Mouse (Mus musculus) bone marrow macrophage, adult 2 months (primary cell): ENCODE measurements around the gene Top2a. TPM values are rescaled to one million over a fixed set of nuclear protein-coding genes. Genes with fewer than 3 reads are reported as not detected.

Source experiments
- H3K27ac ChIP-seq: 2 replicates; pipeline ENCODE4 v1.5.1; 2012; ENCODE audit warnings: low read depth, low read length; ENCODE audit not compliant: insufficient read depth
- H3K4me1 ChIP-seq: 2 replicates; pipeline ENCODE4 v1.6.1; 2012; ENCODE audit warnings: low read length; ENCODE audit not compliant: control insufficient read depth, insufficient read depth
- H3K4me3 ChIP-seq: 2 replicates; pipeline ENCODE4 v1.5.1; 2012; ENCODE audit warnings: mild to moderate bottlenecking, low read length, moderate library complexity; ENCODE audit not compliant: insufficient read depth
- CTCF ChIP-seq: IDR thresholded peaks from 2 replicates; pipeline ENCODE4 v1.5.1; 2012; ENCODE audit warnings: low read depth, mild to moderate bottlenecking, low read length, moderate library complexity
- POLR2A ChIP-seq: IDR thresholded peaks from 2 replicates; pipeline ENCODE4 v1.6.1; 2012; ENCODE audit warnings: mild to moderate bottlenecking, low read depth, low read length, borderline replicate concordance
- polyA plus RNA-seq: library from polyadenylated mRNA; stranded (reverse); fragments of >200 nt; gene quantifications from 2 replicates; pipeline ENCODE4 v1.2.4, GENCODE M21; 2012; ENCODE audit not compliant: missing spikeins, insufficient read depth, insufficient read length

The Top2a gene
- polyA plus RNA-seq, 1 experiment: 154 TPM

DNA sequence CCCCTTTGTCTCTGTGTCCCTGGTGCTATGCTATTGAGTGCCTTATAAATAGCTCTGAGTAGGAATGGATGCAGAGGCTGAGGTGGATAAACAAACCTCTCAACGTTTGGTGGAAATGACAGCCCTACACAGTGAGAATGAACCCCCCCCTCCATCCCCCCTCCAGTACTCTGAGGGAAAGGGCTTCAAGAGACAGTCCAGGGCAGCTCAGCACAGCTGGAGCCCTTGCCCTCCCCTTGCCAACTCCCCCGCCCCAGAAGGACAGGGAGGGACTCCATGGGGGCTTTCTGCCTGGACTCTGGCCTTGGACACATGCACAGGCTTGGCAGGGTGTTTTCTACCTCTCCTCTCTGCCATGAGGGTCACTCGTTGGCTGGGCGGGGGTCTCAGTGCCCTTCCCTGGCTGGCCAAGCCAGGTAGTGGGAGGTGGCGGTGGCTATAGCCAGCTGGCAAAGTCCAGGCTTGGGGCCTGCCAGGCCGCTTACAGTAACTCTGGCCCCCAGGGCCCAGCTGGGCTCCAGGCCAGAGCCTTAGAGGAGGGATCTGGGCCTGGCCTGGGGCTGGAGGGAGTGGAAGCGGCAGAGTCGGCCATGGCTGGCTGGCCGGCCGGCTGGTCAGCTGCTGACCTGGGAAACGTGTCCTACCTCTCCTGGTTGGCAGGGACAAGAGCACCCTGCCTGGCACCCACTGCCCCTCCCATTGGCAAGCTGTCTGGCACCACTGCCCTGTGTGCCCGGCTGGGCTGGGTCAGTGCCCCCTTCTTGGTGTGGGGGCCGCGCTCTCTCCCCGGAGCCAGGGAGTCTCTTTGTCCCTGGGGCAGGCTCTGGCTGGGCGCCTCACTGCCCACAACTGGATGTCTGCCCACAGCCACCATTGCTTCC, 72.7 kb downstream of the Top2a start:
- TF ChIP-seq POLR2A: no peak
- no peak for TF ChIP-seq CTCF

DNA sequence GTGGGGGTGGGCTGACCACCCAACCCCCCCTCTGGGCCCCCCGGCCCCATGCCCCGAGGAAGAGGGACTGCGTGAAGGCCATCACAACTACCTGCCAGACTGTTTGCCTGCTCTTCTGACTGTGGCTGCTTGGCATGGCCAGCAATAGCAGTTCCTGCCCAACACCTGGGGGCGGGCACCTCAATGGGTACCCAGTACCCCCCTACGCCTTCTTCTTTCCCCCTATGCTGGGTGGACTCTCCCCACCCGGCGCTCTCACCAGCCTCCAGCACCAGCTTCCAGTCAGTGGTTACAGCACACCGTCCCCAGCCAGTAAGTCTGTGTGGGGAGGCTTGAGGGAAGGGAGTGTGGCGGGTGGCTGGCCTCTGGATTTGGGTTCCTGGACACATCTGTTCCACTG, 73.5 kb downstream of the Top2a start:
- TF ChIP-seq CTCF: no peak
- no peak for TF ChIP-seq POLR2A
- peaks cover 80% of the 10 kb centered on the region for H3K4me1 ChIP-seq
- no peak overlapping the region for H3K4me3 ChIP-seq
- no peak overlapping the region for H3K27ac ChIP-seq

More for the DNA sequence above, 72.7 kb downstream of the Top2a start:
- peaks cover 75% of the 10 kb centered on the region for H3K4me1 ChIP-seq
- H3K4me3 ChIP-seq: no peak overlapping the region
- no peak overlapping the region for H3K27ac ChIP-seq

DNA sequence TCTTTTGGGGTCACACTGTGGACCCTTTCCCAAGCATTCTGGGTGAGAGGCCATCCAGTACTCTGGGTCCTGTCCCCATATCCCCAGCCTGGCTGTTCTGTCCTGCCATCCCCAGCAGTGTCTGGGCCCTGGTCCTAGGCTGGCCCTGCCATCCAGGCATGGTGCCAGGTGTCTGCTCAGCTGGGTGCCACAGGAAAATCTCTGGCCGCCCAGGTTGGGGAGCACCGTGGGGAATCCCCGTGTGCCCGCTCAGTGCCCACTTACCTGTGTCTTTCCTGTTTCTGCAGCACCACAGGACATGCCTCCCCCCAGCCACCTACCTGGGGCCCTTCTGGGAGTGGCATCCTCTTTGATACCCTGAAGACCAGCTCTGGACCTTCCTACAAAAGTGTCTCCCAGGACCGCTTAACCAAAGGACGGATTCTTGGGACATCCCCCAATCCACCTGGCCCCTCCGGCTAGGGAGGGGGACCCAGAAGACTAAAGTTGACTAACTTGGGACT, 74.0 kb downstream of the Top2a start:
- TF ChIP-seq CTCF (no peak), POLR2A (no peak)
- Histone ChIP-seq H3K4me3 (no peak overlapping the region), H3K27ac (peak overlapping the region; percentile 43), H3K4me1 (peaks cover 80% of the 10 kb centered on the region)

DNA sequence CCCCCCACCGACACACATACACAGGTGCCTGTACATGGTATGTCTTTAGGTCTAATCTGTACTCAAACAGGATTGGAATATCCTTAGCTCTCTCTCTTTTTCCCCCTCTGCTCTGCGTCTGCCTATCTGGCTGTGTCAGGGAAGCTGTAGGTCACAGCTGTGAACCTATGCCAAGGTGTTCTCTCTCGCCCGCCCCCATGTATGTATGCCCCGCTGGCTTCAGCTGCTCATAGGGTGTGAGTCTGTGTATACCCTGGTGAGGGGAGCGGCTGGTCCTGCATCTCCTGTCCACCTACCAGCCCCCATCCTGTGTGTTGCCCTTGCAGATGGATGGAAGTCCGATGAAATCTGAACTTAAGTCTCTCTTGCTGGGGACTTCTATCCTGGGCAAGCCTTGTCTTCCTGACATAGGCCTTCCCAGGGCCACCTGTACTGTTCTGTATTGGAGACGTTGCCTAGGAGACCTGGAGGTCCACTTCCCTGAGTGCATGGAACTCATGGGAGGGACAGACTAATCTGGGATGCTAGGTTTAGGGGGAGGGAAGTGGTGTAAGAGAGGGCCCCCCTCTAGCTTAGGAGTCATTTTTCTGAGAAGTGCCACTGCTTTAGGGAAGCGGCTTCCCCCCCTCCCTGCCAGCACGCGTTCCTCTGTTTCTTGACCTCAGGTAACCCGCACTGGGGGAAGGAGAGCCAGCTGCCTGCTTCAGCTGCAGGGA, 74.6 kb downstream of the Top2a start:
- Histone ChIP-seq H3K27ac (peak overlapping the region; percentile 94), H3K4me3 (no peak overlapping the region), H3K4me1 (peaks cover 80% of the 10 kb centered on the region)
- TF ChIP-seq POLR2A (no peak), CTCF (no peak)

DNA sequence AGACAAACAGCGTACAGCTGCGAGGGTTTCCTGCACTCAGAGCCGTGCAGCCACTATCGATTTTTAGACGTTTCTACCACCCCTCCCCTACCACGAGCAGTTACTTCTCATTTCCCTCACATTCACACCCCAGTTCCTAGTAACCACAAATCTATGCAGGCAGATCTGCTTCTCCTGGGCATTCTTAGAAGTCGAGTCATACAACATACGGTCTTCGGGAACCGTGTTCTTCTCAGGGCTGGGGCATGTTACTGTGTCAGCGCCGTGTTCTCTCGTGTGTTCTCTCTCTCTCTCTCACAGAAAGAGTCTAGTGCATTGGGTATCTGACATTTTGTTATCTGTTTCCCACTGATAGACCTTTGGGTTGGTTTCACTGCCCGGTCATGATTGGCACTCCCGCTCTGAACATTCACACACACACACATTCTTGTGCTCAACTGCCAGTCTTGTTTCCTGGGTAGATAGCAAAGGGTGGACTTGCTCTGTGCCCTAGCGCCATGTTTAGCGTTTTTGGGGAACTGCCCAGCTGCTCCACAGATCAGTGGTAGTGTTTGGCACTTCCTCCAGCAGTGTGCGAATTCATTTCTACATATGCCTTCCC, 75.9 kb downstream of the Top2a start:
- Histone ChIP-seq H3K4me3 (peak overlapping the region; percentile 43), H3K27ac (peak overlapping the region; percentile 94), H3K4me1 (peaks cover 82% of the 10 kb centered on the region)
- no peak for TF ChIP-seq CTCF
- no peak for TF ChIP-seq POLR2A

DNA sequence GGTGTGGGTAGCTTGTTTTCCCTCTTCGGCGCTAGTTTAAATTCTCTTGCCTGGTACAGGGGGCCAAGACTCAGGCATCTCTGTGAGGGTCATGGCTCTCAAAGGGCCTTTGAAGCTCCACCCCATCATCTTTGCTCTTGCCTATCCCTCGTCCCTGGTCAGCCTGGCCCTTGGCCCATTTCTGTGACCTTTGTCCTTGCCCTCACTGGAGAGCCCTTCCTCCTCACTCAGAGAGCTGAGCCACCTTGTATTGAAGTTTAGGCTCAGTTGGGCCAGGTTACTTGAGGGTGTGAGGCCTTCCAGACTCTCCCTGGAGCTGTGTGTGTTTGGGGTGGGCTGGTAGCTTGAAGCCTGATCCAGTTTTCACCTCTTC, 78.4 kb downstream of the Top2a start:
- Histone ChIP-seq H3K4me3 (no peak overlapping the region), H3K27ac (no peak overlapping the region), H3K4me1 (peaks cover 74% of the 10 kb centered on the region)
- TF ChIP-seq POLR2A (no peak), CTCF (no peak)

GRCm38 (mm10) chr11:98944897-98945604, 78.9 kb downstream of the Top2a start:
- H3K4me3 ChIP-seq: no peak overlapping the region
- TF ChIP-seq CTCF (no peak), POLR2A (no peak)
- H3K27ac ChIP-seq: peak overlapping the region; percentile 95
- peaks cover 75% of the 10 kb centered on the region for H3K4me1 ChIP-seq

DNA sequence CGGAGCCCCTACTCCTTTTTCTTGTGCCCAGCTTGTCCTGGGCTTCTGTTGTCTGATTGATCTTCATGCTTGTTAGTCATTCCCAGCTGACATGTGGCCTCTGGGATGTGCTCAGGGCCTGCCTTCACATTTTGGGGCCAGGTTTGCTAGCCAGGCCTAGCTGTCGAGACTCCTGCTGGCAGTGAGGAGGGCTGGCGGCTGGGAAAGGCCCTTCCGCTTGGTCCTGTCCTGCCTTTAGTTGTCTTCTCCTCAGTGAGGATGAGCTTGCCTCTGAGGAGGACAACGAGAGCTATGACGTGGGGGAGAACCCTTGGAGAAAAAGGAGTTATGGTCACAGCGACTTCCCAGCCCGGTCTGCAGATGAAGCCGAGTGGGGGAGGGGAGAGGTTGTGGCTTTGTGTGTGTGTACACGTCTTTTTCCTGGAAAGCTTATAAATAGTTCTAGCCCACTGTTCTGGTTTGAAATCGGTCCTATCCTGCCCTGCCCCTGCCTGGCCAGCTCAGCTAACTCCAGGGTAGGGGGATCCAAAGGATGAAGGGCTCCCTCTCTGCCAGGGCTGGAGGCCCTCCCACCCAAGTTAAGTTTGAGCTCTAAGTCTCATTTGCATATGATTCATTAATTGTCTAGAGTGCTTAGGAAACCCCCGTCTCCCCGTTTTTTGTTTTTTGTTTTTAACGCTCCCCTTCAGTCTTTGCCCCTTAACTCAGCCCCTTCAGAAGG, 80.1 kb downstream of the Top2a start:
- Histone ChIP-seq H3K4me3 (peak overlapping the region; percentile 44), H3K27ac (peak overlapping the region; percentile 95), H3K4me1 (peaks cover 72% of the 10 kb centered on the region)
- no peak for TF ChIP-seq POLR2A
- TF ChIP-seq CTCF: no peak; the same call in 1 of the 2 replicates

Other genes with a start within 250 kb of the Top2a start
- gene Nr1d1, start 248.9 kb downstream of the Top2a start, polyA plus RNA-seq: 7.4 and 8.2 TPM in 2 replicates
- 78.4 and 79.3 TPM in 2 replicates for gene Msl1, start 228.7 kb downstream of the Top2a start, polyA plus RNA-seq
- 37.9 and 40.1 TPM in 2 replicates for gene Casc3, start 219.3 kb downstream of the Top2a start, polyA plus RNA-seq
- 0.62 and 0.65 TPM in 2 replicates for gene Rapgefl1, start 187.4 kb downstream of the Top2a start, polyA plus RNA-seq
- 16.9 and 20.5 TPM in 2 replicates for gene Wipf2, start 160.6 kb downstream of the Top2a start, polyA plus RNA-seq
- gene Cdc6, start 116.4 kb downstream of the Top2a start, polyA plus RNA-seq: 4.8 and 6.9 TPM in 2 replicates
- 24.0 and 25.9 TPM in 2 replicates for gene Rara, start 96.4 kb downstream of the Top2a start, polyA plus RNA-seq
- gene Gjd3, start 41.2 kb downstream of the Top2a start, polyA plus RNA-seq: not detected in 2 replicates
- 372 and 390 TPM in 2 replicates for gene Igfbp4, start 17.1 kb upstream of the Top2a start, polyA plus RNA-seq
- gene Tns4, start 65.1 kb upstream of the Top2a start, polyA plus RNA-seq: 1.6 and 2.0 TPM in 2 replicates
- gene Ccr7, start 130.9 kb upstream of the Top2a start, polyA plus RNA-seq: 0.68 TPM in 1 of 2 replicates, not detected in the other
- 98.6 and 111 TPM in 2 replicates for gene Smarce1, start 206.8 kb upstream of the Top2a start, polyA plus RNA-seq
- gene Krt222, start 219.9 kb upstream of the Top2a start, polyA plus RNA-seq: not detected in 2 replicates